In genomic region chr1:43269685-43270084, GRCm38 (mm10) we compare ENCODE assay signal across 9 mouse cellular contexts.
DNase-seq lines count a peak whose midpoint lies in the region; ATAC-seq and TF ChIP-seq lines count a peak whose summit lies in the region.
"Had no signal": no experiment of that assay in that cellular context is flagged by ENCODE, and none has a peak within 500 bp of the region (broad histone marks: within the 10 kb centered on the region; RNA-seq: fewer than 3 reads in every experiment).

No protein-coding gene starts in this region.

- H3K9ac ChIP-seq in heart, embryonic 13.5 days: no peak overlapping the region
- H3K9ac ChIP-seq in embryonic facial prominence, embryonic 11.5 days (replicated peaks; ENCODE audit: low read length): no peak overlapping the region
- no peak overlapping the region for H3K9ac ChIP-seq in stomach, postnatal 0 days (ENCODE audit: low read length)
- H3K9ac ChIP-seq: limb, embryonic 12.5 days had no signal

- no peaks in the 10 kb centered on the region for H3K27me3 ChIP-seq in heart, embryonic 13.5 days (replicated peaks)
- no peaks in the 10 kb centered on the region for H3K27me3 ChIP-seq in embryonic facial prominence, embryonic 11.5 days (ENCODE audit: control insufficient read depth, insufficient read depth, low read length)
- H3K27me3 ChIP-seq in stomach, postnatal 0 days (ENCODE audit: control insufficient read depth, insufficient read depth, low read length): no peaks in the 10 kb centered on the region
- H3K27me3 ChIP-seq: limb, embryonic 12.5 days had no signal

- 35% methylated on average over 7 of the region's 7 CpGs for WGBS in heart, embryonic 13.5 days
- WGBS in embryonic facial prominence, embryonic 11.5 days: 41% methylated on average over 7 of the region's 7 CpGs
- WGBS in stomach, postnatal 0 days: 31% methylated on average over 7 of the region's 7 CpGs

- DNase-seq in heart, postnatal 25 days (ENCODE audit: low spot score): no peak
- peak; percentile 62 for DNase-seq in testis, postnatal 10 days (ENCODE audit: low spot score)
- no peak for DNase-seq in testis, postnatal 14 days (ENCODE audit: low spot score)
- peak; percentile 53 for DNase-seq in embryonic facial prominence, embryonic 11.5 days (ENCODE audit: low spot score)
- peak; percentile 47 for DNase-seq in stomach, postnatal 0 days (ENCODE audit: low spot score)
- DNase-seq in layer of hippocampus, adult 9-11 months: no peak

- no peaks in the 10 kb centered on the region for H3K9me3 ChIP-seq in heart, embryonic 13.5 days
- no peaks in the 10 kb centered on the region for H3K9me3 ChIP-seq in embryonic facial prominence, embryonic 11.5 days (replicated peaks; ENCODE audit: control insufficient read depth, low read length)
- H3K9me3 ChIP-seq in stomach, postnatal 0 days (ENCODE audit: control insufficient read depth, low read length): no peaks in the 10 kb centered on the region
- H3K9me3 ChIP-seq: limb, embryonic 12.5 days had no signal

- no peak for ATAC-seq in heart, embryonic 13.5 days (ENCODE audit: extremely low read depth, insufficient number of reproducible peaks, low FRiP score, low TSS enrichment)
- no peak for ATAC-seq in embryonic facial prominence, embryonic 11.5 days (replicated peaks; ENCODE audit: insufficient number of reproducible peaks, low FRiP score, low TSS enrichment, low read depth)
- ATAC-seq in stomach, postnatal 0 days (ENCODE audit: low FRiP score, low TSS enrichment): no peak
- ATAC-seq in inflammation-experienced regulatory T-cells, adult 6 months: no peak

- intact Hi-C loops in heart, postnatal 25 days (cut with DNase I): no loop called here

- no peak overlapping the region for H3K4me3 ChIP-seq in heart, embryonic 13.5 days
- H3K4me3 ChIP-seq in embryonic facial prominence, embryonic 11.5 days (ENCODE audit: low read depth, low read length): no peak overlapping the region
- no peak overlapping the region for H3K4me3 ChIP-seq in stomach, postnatal 0 days (ENCODE audit: low read depth, low read length)
- H3K4me3 ChIP-seq: limb, embryonic 12.5 days had no signal

- H3K4me2 ChIP-seq in heart, embryonic 13.5 days: 0 out of 2 replicates have a peak overlapping the region, but pooled peaks have one; percentile 24
- H3K4me2 ChIP-seq in embryonic facial prominence, embryonic 11.5 days (ENCODE audit: low read depth, low read length): no peak overlapping the region
- H3K4me2 ChIP-seq in stomach, postnatal 0 days (replicated peaks; ENCODE audit: low read depth): no peak overlapping the region
- H3K4me2 ChIP-seq: limb, embryonic 12.5 days had no signal

- H3K36me3 ChIP-seq in heart, embryonic 13.5 days: no peaks in the 10 kb centered on the region
- H3K36me3 ChIP-seq in embryonic facial prominence, embryonic 11.5 days (replicated peaks; ENCODE audit: control insufficient read depth, insufficient read depth, low read depth, low read length): no peaks in the 10 kb centered on the region
- no peaks in the 10 kb centered on the region for H3K36me3 ChIP-seq in stomach, postnatal 0 days (ENCODE audit: control insufficient read depth, insufficient read depth, low read length)
- H3K36me3 ChIP-seq: limb, embryonic 12.5 days had no signal

- peak; percentile 72 for TF ChIP-seq CTCF in stomach, postnatal 0 days (IDR thresholded peaks at IDR 0.05; ENCODE audit: low read depth)

- H3K27ac ChIP-seq in heart, embryonic 13.5 days (replicated peaks): no peak overlapping the region
- no peak overlapping the region for H3K27ac ChIP-seq in embryonic facial prominence, embryonic 11.5 days (replicated peaks; ENCODE audit: low read depth, low read length)
- no peak overlapping the region for H3K27ac ChIP-seq in stomach, postnatal 0 days (replicated peaks)
- H3K27ac ChIP-seq: limb, embryonic 12.5 days had no signal

- no peak for TF ChIP-seq EP300 in stomach, postnatal 0 days (optimal IDR thresholded peaks at IDR 0.05)

- peaks cover 6% of the 10 kb centered on the region; the same call in 1 of the 2 replicates for H3K4me1 ChIP-seq in heart, embryonic 13.5 days
- H3K4me1 ChIP-seq in embryonic facial prominence, embryonic 11.5 days (ENCODE audit: control insufficient read depth, insufficient read depth, low read length): no peaks in the 10 kb centered on the region
- H3K4me1 ChIP-seq in stomach, postnatal 0 days (replicated peaks; ENCODE audit: control insufficient read depth, insufficient read depth): no peaks in the 10 kb centered on the region
- H3K4me1 ChIP-seq: limb, embryonic 12.5 days had no signal

Comparison
In these comparisons a context has a peak if more than half of its experiments do, and no peak if none do; other contexts are left out.
1. DNase-seq: peak in testis, postnatal 10 days (single experiment), embryonic facial prominence, embryonic 11.5 days (single experiment) and stomach, postnatal 0 days (single experiment); none in heart, postnatal 25 days (single experiment), testis, postnatal 14 days (single experiment) and layer of hippocampus, adult 9-11 months (single experiment).